Mouse (Mus musculus): ENCODE data around the gene Fam163a.
A peak's percentile ranks its signal among the peaks of the same experiment; 100 is the strongest.

GRCm38 (mm10) chr1:156043027-156043426 lies 161.8 kb downstream of the Fam163a start:
- TF ChIP-seq POLR2A (IDR thresholded peaks at IDR 0.05; ENCODE audit: extremely low read depth, insufficient read depth, low read length) (no peak), CTCF (IDR thresholded peaks at IDR 0.05; ENCODE audit: low read depth, low read length) (peak; percentile 54)
